Mouse (Mus musculus) thymus, adult 2 months (tissue): Measurements from ENCODE around the gene Ampd1.

ENCODE experiments used
- CTCF ChIP-seq: fragments of 200-500 bp; IDR thresholded peaks from 2 replicates; pipeline ENCODE4 v1.5.1; 2012; ENCODE audit warnings: mild to moderate bottlenecking, control low read depth, low read length, moderate library complexity, borderline replicate concordance; ENCODE audit not compliant: control insufficient read depth, poor library complexity, insufficient read depth; ENCODE audit errors: extremely low read depth
- POLR2A ChIP-seq: fragments of 200-500 bp; IDR thresholded peaks from 2 replicates; pipeline ENCODE4 v1.6.1; 2012; ENCODE audit warnings: mild to moderate bottlenecking, low read length, control low read depth, moderate library complexity; ENCODE audit not compliant: control insufficient read depth, poor library complexity, insufficient read depth; ENCODE audit errors: extremely low read depth

- TF ChIP-seq POLR2A (no peak), CTCF (no peak)
Measured at GRCm38 (mm10) chr3:103101194-103101593, 27.4 kb downstream of the Ampd1 start.
